Mouse (Mus musculus): ENCODE data around the gene Mtmr2.

DNA sequence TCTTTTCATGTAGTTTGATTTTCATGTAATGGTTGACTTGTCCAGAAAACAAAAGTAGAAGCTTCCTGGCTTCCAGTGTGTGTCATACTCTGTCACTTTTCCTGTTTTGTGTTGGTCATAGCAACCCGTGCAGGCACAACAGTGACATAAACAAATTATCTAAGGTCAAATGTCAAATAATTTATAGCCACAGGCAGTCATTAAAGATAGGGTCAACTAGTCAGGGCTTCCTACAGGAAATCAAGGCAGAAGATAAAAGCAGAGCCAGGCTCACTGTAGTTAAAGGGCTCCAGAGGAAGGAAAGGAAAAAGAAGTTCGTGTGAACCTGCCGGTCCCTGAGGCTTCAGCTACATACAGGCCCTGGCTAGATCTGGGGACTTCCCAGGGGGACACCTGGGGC, 105.7 kb downstream of the Mtmr2 start:
- TF ChIP-seq POLR2A (IDR thresholded peaks at IDR 0.05; ENCODE audit: low read depth, low read length) (no peak), CTCF (IDR thresholded peaks at IDR 0.05; ENCODE audit: borderline replicate concordance, insufficient read depth, low read length) (no peak)
